Mouse (Mus musculus) myocyte (in vitro differentiated cells): ENCODE results near the gene Sowahb.

ENCODE experiments used
- POLR2A ChIP-seq: IDR thresholded peaks from one replicate; pipeline ENCODE4 v1.6.1; 2011; ENCODE audit warnings: low read depth, mild to moderate bottlenecking, control low read depth, moderate library complexity; ENCODE audit not compliant: insufficient read length
- TCF12 ChIP-seq: IDR thresholded peaks from one replicate; pipeline ENCODE4 v1.6.1; 2011; ENCODE audit warnings: mild to moderate bottlenecking, control low read depth; ENCODE audit not compliant: poor library complexity, insufficient read depth, severe bottlenecking
- USF1 ChIP-seq: IDR thresholded peaks from one replicate; pipeline ENCODE4 v1.6.1; 2011; ENCODE audit warnings: low read depth, mild to moderate bottlenecking, control low read depth, moderate library complexity

DNA sequence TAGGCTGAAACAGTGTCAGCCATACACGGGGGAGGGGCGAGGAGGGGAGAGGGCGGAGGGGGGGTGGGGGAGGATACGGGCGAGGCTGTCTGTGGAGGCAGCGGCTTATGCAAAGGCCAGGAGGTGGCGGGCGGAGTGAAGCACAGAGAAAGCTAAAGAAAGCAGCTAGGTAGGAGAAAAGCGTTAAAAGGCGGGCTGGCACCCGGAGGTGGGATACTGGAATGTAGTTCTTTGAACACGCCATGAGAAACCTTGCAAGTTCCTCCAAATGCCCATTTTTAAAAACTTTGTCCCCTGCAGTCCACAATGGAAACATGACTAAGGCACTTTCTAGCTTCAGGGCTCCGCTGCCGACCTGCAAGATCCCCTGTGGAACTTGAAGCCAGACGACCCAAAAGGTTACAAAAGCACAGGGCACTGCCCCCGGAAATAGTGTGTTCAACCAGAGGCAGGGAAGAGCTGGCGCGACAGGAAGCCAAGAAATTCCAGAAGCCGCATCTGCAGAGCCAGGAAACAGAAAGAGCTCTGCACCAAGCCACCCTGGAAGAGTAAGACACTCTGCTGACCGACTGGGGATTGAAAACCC, 39.5 kb downstream of the Sowahb start:
- TF ChIP-seq POLR2A = no peak
- no peak for TF ChIP-seq USF1
- no peak for TF ChIP-seq TCF12
